In the genomic region with DNA sequence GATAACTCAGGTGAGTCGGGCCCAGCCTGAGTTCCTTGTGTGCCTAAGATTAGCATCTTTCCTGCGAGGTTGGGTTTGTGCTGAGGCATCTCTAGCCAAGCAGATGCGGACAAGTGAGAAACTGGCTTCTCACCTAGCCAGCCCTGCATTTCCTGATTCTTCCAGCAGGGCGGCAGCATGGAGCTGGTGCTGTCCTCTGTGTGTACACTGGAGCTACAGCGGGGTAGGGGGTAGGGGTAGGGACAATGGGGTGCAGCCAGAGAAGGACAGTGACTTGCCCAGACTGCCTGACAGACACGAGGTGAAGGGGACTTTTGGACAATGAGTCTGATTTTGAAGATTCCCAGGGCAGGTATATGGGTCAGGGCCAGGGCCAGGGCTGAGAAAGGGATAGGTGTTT, we compare ENCODE assay signal across 14 mouse cellular contexts.
DNase-seq lines count a peak whose midpoint lies in the region; ATAC-seq and TF ChIP-seq lines count a peak whose summit lies in the region.
"Had no signal": no experiment of that assay in that cellular context is flagged by ENCODE, and none has a peak within 500 bp of the region (broad histone marks: within the 10 kb centered on the region; RNA-seq: fewer than 3 reads in every experiment).

No protein-coding gene starts in this region.

- DNase-seq in hindbrain, embryonic 11.5 days (ENCODE audit: low spot score): no peak
- DNase-seq in liver, adult 2 months (ENCODE audit: extremely low read depth, low read depth, low spot score): no peak
- DNase-seq in liver: no peak
- DNase-seq in neural tube, embryonic 10.5 days (ENCODE audit: extremely low spot score, low spot score): no peak
- no peak for DNase-seq in embryonic facial prominence, embryonic 10.5 days (ENCODE audit: low spot score)
- DNase-seq: cerebellum, postnatal 25 days; kidney, postnatal 10 days; liver, embryonic 13.5 days had no signal

- 0 out of 2 replicates have a peak overlapping the region, but pooled peaks have one; percentile 38 for H3K27ac ChIP-seq in hindbrain, embryonic 15.5 days (replicated peaks)
- H3K27ac ChIP-seq in hindbrain, embryonic 11.5 days (ENCODE audit: low read depth, low read length): no peak overlapping the region
- no peak overlapping the region for H3K27ac ChIP-seq in liver, adult 2 months (replicated peaks; ENCODE audit: insufficient read depth, low read depth, low read length)
- H3K27ac ChIP-seq in neural tube, embryonic 13.5 days (replicated peaks): peak overlapping the region; percentile 84; the same call in 1 of the 2 replicates
- no peak overlapping the region for H3K27ac ChIP-seq in embryonic facial prominence, embryonic 10.5 days (replicated peaks)
- H3K27ac ChIP-seq: forebrain, embryonic 15.5 days; liver, embryonic 13.5 days; macrophage; midbrain, embryonic 12.5 days had no signal

- no peak overlapping the region for H3K4me2 ChIP-seq in hindbrain, embryonic 15.5 days
- H3K4me2 ChIP-seq in hindbrain, embryonic 11.5 days (replicated peaks; ENCODE audit: low read depth, low read length): no peak overlapping the region
- H3K4me2 ChIP-seq in neural tube, embryonic 13.5 days: no peak overlapping the region
- H3K4me2 ChIP-seq: forebrain, embryonic 15.5 days; liver, embryonic 13.5 days; midbrain, embryonic 12.5 days had no signal

- H3K9me3 ChIP-seq in hindbrain, embryonic 15.5 days: no peaks in the 10 kb centered on the region
- H3K9me3 ChIP-seq in hindbrain, embryonic 11.5 days (ENCODE audit: control insufficient read depth, low read length): no peaks in the 10 kb centered on the region
- H3K9me3 ChIP-seq in neural tube, embryonic 13.5 days: 0 out of 2 replicates have a peak, but pooled peaks cover 6% of the 10 kb centered on the region
- H3K9me3 ChIP-seq in embryonic facial prominence, embryonic 10.5 days: no peaks in the 10 kb centered on the region; the same call in 1 of the 2 replicates
- H3K9me3 ChIP-seq: forebrain, embryonic 15.5 days; liver, embryonic 13.5 days; midbrain, embryonic 12.5 days had no signal

- no peak for TF ChIP-seq POLR2A in liver, adult 2 months (IDR thresholded peaks at IDR 0.05; ENCODE audit: extremely low read depth, insufficient read depth, low read length)

- H3K27me3 ChIP-seq in hindbrain, embryonic 15.5 days: peaks cover 3% of the 10 kb centered on the region; the same call in 1 of the 2 replicates
- H3K27me3 ChIP-seq in hindbrain, embryonic 11.5 days (ENCODE audit: control insufficient read depth, insufficient read depth, low read length): peaks cover 3% of the 10 kb centered on the region; the same call in 1 of the 2 replicates
- H3K27me3 ChIP-seq in liver, adult 2 months (ENCODE audit: control insufficient read depth, insufficient read depth, low read length): no peaks in the 10 kb centered on the region
- H3K27me3 ChIP-seq in neural tube, embryonic 13.5 days: peaks cover 6% of the 10 kb centered on the region
- peaks cover 21% of the 10 kb centered on the region for H3K27me3 ChIP-seq in embryonic facial prominence, embryonic 10.5 days (replicated peaks; ENCODE audit: low read depth, poor library complexity, severe bottlenecking)
- H3K27me3 ChIP-seq: forebrain, embryonic 15.5 days had no signal

- no peak overlapping the region for H3K9ac ChIP-seq in hindbrain, embryonic 15.5 days
- no peak overlapping the region for H3K9ac ChIP-seq in hindbrain, embryonic 11.5 days (ENCODE audit: low read depth, low read length)
- no peak overlapping the region for H3K9ac ChIP-seq in liver, adult 2 months (ENCODE audit: low read depth, low read length)
- no peak overlapping the region for H3K9ac ChIP-seq in neural tube, embryonic 13.5 days
- H3K9ac ChIP-seq: forebrain, embryonic 15.5 days; liver, embryonic 13.5 days; midbrain, embryonic 12.5 days had no signal

- ATAC-seq in hindbrain, embryonic 15.5 days (ENCODE audit: low FRiP score, low read depth): no peak
- no peak for ATAC-seq in hindbrain, embryonic 11.5 days (ENCODE audit: low FRiP score)
- no peak for ATAC-seq in neural tube, embryonic 13.5 days (ENCODE audit: low read depth)

- no peaks in the 10 kb centered on the region for H3K79me2 ChIP-seq in liver, adult 2 months (ENCODE audit: control insufficient read depth, insufficient read depth, low read length)

- no peaks in the 10 kb centered on the region for H3K36me3 ChIP-seq in hindbrain, embryonic 15.5 days
- no peaks in the 10 kb centered on the region for H3K36me3 ChIP-seq in hindbrain, embryonic 11.5 days (ENCODE audit: control insufficient read depth, insufficient read depth, low read length)
- H3K36me3 ChIP-seq in liver, adult 2 months (ENCODE audit: control insufficient read depth, insufficient read depth, low read length): no peaks in the 10 kb centered on the region
- no peaks in the 10 kb centered on the region for H3K36me3 ChIP-seq in neural tube, embryonic 13.5 days
- no peaks in the 10 kb centered on the region for H3K36me3 ChIP-seq in embryonic facial prominence, embryonic 10.5 days (replicated peaks)
- H3K36me3 ChIP-seq: forebrain, embryonic 15.5 days; liver, embryonic 13.5 days; midbrain, embryonic 12.5 days had no signal

- peaks cover 33% of the 10 kb centered on the region for H3K4me1 ChIP-seq in hindbrain, embryonic 15.5 days (replicated peaks)
- H3K4me1 ChIP-seq in hindbrain, embryonic 11.5 days (replicated peaks; ENCODE audit: control insufficient read depth, insufficient read depth, low read length): no peaks in the 10 kb centered on the region
- H3K4me1 ChIP-seq in liver, adult 2 months (ENCODE audit: control insufficient read depth, insufficient read depth, low read length): no peaks in the 10 kb centered on the region
- peaks cover 27% of the 10 kb centered on the region for H3K4me1 ChIP-seq in neural tube, embryonic 13.5 days (replicated peaks)
- H3K4me1 ChIP-seq in embryonic facial prominence, embryonic 10.5 days: no peaks in the 10 kb centered on the region
- H3K4me1 ChIP-seq: liver, embryonic 13.5 days; midbrain, embryonic 12.5 days had no signal

- WGBS in hindbrain, embryonic 15.5 days: 98% methylated on average over 6 of the region's 6 CpGs
- 95% methylated on average over 6 of the region's 6 CpGs for WGBS in hindbrain, embryonic 11.5 days
- 87% methylated on average over 6 of the region's 6 CpGs for WGBS in liver, adult 2 months
- WGBS in neural tube, embryonic 13.5 days: 94% methylated on average over 6 of the region's 6 CpGs
- WGBS in embryonic facial prominence, embryonic 10.5 days: 91% methylated on average over 6 of the region's 6 CpGs

- no peak overlapping the region for H3K4me3 ChIP-seq in hindbrain, embryonic 15.5 days
- H3K4me3 ChIP-seq in hindbrain, embryonic 11.5 days (ENCODE audit: low read depth, low read length): no peak overlapping the region
- no peak overlapping the region for H3K4me3 ChIP-seq in liver, adult 2 months (ENCODE audit: insufficient read depth, low read depth, low read length)
- H3K4me3 ChIP-seq in neural tube, embryonic 13.5 days: no peak overlapping the region
- H3K4me3 ChIP-seq in embryonic facial prominence, embryonic 10.5 days: no peak overlapping the region
- H3K4me3 ChIP-seq: erythroblast, embryonic 14.5 days; forebrain, embryonic 15.5 days; liver, embryonic 13.5 days; midbrain, embryonic 12.5 days had no signal

- TF ChIP-seq CTCF in liver, adult 2 months (IDR thresholded peaks at IDR 0.05; ENCODE audit: low read depth, low read length): peak; percentile 49

Comparison
In these comparisons a context has a peak if more than half of its experiments do, and no peak if none do; other contexts are left out.
1. H3K27ac ChIP-seq: peak in hindbrain, embryonic 15.5 days (single experiment) and neural tube, embryonic 13.5 days (single experiment); none in hindbrain, embryonic 11.5 days (single experiment), liver, adult 2 months (single experiment) and embryonic facial prominence, embryonic 10.5 days (single experiment).